Mouse (Mus musculus) ES-CJ7 (cell line): ENCODE data around the gene Srrt.

ENCODE experiments used
- DNase-seq: peaks from one replicate; pipeline ENCODE4 v3.0.0; 2011; ENCODE audit warnings: low read depth, low spot score

Gene Srrt

GRCm38 (mm10) chr5:137268131-137268910, 39.2 kb downstream of the Srrt start:
- no peak for DNase-seq

DNA sequence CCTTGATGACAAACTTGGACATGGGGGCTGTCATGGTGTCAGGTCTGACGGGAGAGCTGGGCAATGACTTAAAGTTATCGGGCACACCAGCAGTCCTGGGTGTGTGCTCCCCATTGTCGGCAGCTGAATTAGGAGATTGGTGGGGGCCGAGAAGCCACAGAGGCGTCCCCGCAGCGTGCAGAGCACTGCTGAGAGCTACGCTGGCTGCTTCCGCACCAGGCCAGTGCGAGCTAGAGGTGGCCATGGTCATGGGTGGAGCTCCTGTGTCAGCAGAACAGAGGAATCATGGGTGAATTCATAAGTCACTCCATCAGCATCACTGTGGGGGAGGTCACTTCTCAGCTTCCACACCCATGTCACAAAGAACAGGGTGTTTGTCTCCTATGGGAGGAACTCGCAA, 42.7 kb downstream of the Srrt start:
- DNase-seq: no peak

DNA sequence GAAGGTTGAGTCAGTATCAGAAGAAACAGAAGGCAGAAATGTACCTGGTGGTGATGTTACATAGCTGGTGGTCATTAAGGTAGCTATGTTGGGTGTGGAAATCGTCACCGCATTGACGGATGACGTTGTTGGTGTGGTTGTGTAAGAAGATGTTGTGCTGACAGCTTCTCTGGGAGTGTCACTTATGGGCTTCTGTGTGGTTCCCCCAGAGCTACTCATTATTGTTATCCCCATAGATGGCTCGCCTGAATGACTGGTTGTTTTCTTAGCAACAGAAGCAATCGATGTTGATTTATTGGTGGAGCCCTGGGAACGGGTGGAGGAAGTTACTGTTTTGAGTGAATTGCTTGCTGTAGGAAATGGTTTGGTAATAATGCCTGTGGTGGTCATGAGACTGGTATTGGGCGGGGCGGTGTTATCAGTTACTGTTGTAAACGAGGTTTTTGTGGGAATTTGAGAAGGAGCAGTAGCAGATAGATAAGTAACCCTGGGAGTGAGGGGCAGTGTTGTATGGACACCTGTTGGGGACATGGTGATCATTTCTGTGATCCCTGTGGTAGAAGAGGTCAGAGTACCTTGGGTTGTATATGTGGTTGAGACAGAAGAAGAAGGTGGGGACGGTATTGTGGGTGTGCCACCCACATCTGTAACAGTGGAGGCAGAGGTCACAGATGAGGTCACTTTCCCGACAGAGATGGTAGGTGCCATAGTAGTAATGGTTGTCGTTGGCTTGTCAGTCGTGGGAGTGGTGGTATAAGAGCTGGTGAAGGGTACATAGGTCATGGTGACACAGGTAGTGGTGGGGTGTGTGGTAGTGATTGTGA, 43.4 kb downstream of the Srrt start:
- DNase-seq: no peak
